Mouse (Mus musculus) erythroblast, adult 5-6 weeks (primary cell): ENCODE measurements around the gene Ncapd2. TPM values are rescaled to one million over a fixed set of nuclear protein-coding genes. Genes with fewer than 3 reads are reported as not detected.
"Not testable (repeated sequence)": the region's sequence is repeated elsewhere in the genome, so short reads cannot be mapped to it uniquely, and the experiment has no call there.

Experiments
- ATAC-seq: replicated peaks from 2 replicates; pipeline ENCODE4 v1.8.0; 2016; ENCODE audit warnings: moderate number of reproducible peaks, mild to moderate bottlenecking, moderate TSS enrichment, inconsistent platforms; ENCODE audit not compliant: poor library complexity, low FRiP score, severe bottlenecking
- total RNA-seq, 2 experiments: library from RNA; stranded (forward) in 1 of 2; stranded (reverse) in 1 of 2; fragments of 150-400 nt in 1 of 2; fragments of 200-764, 138-1000 nt in 1 of 2; gene quantifications; 2 replicates each; pipeline versions ENCODE4 v1.2.3 to v1.2.4; 2015 to 2017; ENCODE audit warnings: low replicate concordance in 2 of 2

The Ncapd2 gene
- total RNA-seq, 2 experiments from 2014 or later: 137 to 139 TPM

DNA sequence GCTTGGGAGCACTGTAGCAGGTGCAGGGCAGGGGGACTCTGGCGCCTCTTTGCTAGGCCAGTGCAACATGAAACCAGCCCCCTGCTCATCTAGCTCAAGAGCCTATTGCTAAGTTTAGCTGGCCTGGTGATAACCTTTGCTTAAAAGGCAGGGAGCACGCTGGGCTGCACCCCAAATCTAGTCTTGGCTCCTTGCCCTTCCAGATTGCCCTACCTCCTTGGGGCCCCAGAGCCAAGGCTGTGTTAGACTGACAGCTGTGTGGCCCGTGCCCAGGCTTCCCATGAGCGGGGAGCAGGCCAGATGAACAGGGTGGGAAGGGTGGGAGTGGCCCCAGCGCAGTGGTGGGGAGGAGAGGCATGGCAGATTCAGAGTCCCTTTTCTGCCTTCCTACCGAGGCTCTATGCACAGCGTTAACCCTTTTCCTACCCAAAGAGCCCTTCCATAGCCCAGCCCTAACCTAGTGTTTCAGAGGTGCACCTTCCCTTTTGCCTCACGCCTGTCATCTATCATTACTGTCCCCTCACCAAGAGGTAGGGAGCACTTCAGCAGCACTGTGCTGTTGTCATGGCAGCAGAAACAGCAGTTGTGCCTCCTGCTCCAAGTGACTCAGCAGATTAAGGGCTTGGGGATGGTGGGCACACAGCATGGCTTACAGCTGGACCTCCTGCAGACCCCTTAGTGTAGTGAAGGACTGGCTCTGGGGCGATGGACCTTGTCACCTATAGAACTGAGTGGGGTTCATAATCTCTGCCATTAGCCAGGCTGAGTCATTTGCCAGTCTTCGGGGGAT lies 24.4 kb downstream of the Ncapd2 start:
- ATAC-seq: no peak

DNA sequence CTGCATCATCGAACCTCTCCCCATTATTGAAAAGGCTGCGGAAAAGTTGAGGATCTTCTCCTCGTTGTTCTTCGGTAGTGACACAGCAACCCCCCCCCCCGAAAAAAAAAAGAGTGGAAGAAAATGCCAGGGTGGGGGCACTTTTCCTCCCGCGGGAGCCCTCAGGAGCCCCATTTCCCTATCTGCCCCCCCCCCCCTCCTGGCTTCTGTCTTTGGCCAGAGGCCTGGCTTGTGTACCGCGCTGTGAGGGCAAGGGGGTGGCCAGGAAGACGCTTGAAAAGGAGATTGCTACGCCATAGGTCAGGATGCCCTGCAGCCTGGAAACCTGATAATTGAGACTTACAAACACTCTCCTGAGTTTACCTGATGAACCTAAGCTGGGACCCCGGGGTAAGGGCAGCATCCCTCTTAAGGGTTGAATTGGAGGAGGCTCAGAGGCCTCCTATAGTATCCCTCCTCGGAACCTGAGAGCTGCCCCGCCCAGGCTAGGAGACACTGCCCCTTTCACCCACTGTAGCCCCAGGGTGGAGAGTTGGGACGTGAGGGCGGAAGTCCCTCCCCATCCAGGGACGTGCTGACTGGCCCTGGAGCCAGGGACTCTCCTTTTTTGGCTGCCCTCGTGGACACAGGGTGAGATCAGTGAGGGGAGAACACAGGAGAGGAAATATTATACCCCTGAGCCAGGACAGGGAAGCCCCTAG lies 25.3 kb downstream of the Ncapd2 start, which contains the start of gene Gapdh:
TSS of gene Gapdh (minus strand) at position 417 of the 701 bp plus-strand sequence.
- no peak for ATAC-seq

DNA sequence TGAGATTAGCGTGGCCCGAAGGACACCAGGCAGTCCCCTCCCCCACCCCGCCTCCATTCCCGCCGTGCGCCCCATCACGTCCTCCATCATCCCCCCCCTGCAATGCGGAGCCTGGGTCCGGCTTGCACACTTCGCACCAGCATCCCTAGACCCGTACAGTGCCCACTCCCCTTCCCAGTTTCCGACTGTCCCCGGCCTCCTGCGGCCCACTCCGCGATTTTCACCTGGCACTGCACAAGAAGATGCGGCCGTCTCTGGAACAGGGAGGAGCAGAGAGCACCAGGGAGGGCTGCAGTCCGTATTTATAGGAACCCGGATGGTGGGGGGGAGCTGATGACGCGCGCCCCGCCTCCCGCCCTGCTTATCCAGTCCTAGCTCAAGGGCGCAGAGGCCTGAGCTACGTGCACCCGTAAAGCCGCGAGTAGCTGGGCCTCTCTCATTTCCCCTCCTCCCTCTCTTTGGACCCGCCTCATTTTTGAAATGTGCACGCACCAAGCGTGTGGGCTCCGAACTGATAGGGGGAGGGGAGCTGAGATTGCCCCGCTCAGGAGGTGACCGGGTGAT lies 26.1 kb downstream of the Ncapd2 start:
- peak; percentile 79 for ATAC-seq

DNA sequence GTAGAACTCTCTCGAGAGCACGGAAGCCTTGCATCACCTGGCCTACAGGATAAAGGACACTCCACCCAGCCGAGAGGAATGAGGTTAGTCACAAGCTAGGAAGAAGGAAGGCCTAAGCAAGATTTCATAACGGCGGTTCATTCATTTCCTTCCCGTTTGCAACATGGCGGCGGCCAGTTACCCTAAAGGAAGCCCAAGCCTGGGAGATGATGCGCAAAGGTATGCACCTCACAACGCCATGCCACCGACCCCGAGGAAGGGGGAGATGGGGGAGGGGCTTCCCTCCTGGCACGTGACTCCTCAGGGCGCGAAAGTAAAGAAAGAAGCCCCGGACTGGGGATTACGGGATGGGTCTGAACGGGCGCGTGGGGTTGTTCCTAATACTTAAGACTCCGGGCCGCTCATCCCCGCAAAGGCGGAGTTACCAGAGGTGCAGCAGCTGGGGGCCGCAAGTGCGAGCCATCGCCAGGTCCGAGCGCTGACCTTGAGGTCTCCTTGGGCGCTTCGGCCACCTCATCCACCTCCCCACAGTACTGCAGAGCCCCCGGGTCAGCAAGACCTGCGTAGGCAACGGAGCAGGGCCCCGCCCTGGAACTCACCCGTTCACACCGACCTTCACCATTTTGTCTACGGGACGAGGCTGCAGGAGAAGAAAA lies 26.7 kb downstream of the Ncapd2 start:
- ATAC-seq: peak; percentile 32

DNA sequence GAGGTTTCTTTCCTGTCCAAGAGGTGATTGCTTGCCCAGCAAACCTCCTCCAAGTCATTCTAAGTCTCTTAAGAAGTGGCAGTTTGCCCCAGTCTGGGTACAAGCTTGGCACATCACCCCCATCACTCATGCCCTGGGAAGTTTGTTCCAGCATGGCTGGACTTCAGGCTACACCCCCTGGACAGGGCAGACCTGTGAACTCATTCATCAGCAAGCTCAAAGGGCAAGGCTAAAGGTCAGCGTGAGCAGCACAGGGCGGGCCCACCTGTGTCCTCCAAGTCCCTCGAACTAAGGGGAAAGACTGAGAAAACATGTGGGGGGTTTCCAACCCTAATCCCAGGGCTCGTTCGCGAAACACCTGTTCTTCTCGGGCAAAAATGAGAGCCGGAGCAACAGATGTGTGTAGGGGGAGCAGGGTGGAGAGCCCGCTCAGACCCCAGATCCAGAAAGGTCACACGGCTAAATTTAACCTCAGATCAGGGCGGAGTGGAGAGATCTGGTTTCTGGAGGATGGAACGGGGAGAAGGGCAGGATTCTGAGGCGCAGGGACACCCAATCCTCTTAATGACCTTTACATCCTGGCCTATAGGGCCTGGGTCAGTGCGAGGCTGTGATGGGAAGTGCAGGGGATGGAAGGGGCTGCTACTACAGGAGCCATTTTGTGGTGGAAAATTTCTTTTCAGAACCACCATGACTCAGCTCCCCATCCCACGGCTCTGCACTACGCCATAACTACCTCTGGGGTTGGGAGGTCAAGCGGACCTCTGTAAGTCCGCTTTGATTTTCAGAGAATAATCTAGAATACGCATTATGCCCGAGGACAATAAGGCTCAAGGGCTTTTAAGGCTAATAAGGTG lies 27.5 kb downstream of the Ncapd2 start:
- no peak for ATAC-seq

DNA sequence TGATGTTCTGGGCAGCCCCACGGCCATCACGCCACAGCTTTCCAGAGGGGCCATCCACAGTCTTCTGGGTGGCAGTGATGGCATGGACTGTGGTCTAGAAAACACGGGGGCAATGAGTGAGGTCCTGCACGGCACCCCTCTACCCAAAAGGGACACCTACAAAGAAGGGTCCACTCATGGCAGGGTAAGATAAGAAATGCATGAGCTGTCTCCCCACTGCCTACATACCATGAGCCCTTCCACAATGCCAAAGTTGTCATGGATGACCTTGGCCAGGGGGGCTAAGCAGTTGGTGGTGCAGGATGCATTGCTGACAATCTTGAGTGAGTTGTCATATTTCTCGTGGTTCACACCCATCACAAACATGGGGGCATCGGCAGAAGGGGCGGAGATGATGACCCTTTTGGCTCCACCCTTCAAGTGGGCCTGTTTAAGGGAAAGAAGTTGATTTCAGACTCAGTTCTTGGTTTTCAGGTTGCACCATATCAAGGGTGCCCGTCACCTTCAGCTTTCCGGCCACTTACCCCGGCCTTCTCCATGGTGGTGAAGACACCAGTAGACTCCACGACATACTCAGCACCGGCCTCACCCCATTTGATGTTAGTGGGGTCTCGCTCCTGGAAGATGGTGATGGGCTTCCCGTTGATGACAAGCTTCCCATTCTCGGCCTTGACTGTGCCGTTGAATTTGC lies 28.7 kb downstream of the Ncapd2 start:
- ATAC-seq: not testable (repeated sequence)

DNA sequence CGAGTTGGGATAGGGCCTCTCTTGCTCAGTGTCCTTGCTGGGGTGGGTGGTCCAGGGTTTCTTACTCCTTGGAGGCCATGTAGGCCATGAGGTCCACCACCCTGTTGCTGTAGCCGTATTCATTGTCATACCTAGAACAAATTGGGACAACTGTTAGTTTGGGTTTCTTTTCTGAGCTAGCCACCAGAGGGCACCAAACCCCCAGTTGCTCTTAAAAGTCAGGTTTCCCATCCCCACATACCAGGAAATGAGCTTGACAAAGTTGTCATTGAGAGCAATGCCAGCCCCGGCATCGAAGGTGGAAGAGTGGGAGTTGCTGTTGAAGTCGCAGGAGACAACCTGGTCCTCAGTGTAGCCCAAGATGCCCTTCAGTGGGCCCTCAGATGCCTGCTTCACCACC lies 29.5 kb downstream of the Ncapd2 start:
- not testable (repeated sequence) for ATAC-seq

DNA sequence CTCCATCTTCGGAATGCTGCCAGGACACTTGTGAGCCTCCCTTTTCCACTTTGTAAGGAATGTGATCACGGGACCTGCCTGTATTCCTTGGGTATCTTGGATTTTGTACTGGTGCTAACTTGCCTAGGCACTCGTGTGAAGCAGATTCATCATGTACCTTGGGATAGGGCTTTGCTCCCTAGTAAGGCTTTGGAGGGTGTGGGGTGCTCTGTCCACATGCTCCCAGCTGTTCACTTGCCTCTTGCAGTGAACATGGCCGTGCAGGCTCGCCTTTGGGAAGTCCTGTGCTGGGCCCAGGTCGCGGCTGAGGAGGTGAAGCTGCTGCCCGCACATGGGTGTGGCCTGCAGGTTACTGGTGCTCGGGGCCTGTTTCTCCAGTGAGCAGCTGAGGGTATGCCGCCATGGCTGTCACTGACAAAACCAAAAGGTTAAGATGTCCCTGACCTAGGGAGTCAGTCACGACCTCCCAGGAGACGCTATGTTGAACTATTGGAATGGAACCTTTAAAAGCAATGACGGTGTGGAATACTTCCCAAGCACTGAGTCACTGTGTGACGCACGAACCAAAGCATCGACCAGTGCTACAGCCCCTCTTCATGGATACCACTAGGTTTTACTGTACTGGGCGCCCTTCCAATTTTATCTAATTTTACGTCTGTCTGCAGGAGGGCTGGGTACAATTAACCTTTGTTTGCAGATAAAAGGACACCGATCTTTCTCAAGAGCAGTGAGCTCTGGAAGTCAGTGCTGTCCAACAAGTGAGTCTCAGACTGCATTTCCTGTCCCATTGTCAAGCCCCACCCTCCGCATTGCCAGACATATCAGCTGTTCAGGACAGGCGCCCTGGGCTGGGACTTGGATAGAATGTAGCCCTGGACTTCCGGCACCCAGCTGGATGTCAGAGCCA lies 30.4 kb downstream of the Ncapd2 start:
- ATAC-seq: no peak

DNA sequence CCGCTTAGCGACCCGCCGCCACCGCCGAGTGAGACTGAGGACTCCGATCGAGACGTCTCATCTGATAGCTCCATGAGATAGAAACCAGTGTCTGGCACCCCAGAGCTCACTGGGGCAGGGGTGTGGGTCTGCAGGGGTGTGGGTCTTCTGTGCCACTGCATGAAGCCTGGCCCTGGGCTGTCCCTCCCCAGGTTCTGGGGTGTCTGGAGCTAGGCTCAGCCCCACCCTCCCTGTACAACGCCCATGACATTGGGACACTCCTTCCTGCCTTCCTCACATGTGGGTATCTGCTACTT lies 31.0 kb downstream of the Ncapd2 start:
- no peak for ATAC-seq

DNA sequence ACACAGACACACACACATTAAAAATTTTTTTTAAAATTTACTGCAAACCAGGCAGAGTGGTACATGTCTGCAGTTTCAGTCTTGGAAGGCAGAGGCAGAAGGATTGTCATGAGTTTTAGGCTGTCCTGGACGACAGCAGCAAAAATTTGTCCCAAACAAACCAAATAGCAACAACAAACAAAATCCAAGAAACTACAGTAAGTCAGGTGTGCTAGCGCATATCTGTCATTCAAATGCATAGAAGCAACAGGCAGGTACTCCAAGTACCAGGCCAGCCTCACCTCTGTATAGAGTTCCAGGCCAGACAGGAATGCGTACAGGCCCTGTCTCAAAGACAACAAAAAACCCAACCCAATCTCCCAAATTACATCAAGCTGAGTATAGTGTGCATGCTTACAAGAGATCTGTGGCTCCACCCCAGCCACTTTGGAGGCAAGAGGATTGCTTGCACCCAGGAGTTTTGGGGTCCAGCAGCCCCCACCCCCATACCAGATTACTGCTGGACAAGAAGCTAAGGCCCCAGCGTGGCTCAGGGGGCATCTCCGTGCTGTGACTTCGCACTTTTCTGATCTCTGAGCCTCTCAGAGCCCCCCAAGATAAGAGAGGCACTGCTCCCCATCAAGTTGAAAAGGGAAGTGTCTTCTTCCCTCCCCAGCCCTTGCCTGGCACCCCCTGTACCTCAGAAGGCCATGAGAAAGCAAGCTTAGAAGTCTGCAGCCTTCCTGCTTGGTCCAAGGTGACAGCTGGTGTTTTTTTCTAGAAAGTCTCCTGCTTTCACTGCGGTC lies 31.5 kb downstream of the Ncapd2 start:
- no peak for ATAC-seq

DNA sequence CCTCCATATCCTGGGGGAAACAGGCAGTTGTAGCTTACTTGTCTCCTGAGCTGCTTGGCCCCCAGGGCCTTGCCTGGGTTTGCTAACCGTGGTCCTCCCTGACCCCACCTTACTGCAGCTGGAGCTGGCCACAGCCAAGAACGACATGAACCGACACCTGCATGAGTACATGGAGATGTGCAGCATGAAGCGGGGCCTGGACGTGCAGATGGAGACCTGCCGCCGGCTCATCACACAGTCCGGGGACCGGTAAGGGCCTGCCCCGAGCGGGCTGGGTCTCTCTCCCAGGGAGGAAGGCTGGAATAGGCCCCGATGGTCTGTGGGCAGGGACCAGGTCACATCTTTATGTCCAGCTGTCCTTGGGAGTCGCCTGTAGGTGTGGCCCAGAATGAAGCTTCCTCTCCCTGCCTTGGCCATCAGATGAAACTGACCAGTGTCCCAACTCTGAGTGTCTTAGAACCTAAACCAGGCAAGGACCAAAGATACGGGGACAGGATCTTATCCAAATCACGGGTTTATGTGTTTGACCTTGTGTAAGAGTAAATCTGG lies 32.5 kb downstream of the Ncapd2 start:
- no peak for ATAC-seq

DNA sequence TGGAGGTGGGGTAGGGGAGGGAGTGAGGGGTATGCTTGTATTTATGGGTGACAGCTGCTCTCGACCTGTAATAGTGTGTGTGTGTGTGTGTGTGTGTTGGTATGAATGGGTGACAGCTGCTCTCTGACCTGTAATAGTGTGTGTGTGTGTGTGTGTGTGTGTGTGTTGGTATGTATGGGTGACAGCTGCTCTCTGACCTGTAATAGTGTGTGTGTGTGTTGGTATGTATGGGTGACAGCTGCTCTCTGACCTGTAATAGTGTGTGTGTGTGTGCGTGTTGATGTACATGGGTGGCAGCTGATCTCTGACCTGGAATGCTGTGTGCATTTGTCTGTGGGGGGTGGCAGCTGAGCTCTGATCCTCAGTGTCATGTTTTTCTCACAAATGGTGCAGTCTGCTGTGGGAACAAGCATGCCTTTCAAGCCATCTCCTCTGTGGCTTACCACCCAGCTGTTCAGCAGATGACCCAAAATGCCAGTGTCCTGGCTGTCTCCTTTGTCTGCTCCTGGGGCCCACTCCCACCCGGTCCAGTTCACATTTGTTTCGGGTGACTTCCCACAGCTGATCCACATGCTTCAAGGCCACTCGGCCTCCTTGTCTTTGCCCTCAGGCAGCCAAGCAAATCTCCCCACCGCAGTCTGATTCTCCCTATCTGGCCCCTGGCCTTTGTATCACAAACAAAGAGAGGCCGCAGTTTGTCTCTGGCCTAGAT lies 34.4 kb downstream of the Ncapd2 start:
- no peak for ATAC-seq

DNA sequence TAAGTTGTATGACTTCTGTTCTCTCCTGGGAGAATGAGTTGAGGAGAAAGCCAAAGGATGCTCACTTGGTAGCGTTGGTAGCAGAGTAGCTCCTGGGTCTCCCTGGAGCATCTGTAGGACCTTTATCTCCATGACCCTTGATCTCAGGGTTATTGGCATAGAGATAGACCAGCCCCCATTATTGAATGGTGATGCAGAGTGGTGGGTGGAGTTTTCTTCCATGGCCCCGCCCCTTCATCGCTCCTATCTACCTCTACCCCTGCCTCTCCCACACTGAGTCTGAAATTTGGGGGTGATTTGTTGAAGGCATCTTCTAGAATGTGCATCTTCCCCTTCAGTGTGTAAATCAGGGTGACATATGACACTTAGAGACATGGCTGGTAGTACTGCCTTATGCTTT lies 35.0 kb downstream of the Ncapd2 start:
- no peak for ATAC-seq

DNA sequence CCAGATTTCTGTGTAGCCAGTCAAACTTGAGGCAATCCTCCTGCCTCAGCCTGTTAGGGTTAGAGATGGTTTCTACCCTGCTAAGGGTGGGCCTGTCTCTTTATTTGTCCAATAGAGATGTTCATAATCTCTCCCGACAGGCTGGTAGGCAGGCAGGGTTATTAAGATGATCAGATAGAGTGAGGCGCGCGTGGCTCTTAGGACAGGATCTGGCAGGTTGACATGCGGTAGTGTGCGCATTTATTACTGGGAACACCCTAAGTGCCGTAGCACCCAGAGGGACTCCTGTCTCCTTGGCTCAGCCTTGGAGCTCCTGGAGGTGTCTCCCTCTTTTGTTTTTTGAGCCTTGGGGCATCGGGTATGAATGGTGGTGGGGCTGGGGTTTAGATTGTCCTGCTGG lies 36.2 kb downstream of the Ncapd2 start:
- no peak for ATAC-seq

DNA sequence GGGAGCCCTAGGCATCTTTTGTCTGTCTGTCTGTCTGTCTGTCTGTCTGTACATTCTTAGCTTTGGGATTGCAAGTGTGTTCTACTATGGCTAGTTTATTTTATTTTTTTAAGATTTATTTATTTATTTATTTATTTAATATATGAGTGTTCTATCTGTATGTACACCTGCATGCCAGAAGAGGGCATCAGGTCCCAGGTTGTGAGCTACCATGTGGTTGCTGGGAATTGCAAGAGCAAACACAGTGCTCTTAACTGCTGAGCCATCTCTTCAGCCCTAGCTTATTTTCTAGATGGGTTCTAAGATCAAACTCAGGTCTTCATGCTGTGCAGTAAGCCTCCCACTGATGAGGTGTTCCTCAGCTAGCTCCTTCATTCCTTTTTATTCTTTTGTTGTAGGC lies 37.0 kb downstream of the Ncapd2 start:
- no peak for ATAC-seq

DNA sequence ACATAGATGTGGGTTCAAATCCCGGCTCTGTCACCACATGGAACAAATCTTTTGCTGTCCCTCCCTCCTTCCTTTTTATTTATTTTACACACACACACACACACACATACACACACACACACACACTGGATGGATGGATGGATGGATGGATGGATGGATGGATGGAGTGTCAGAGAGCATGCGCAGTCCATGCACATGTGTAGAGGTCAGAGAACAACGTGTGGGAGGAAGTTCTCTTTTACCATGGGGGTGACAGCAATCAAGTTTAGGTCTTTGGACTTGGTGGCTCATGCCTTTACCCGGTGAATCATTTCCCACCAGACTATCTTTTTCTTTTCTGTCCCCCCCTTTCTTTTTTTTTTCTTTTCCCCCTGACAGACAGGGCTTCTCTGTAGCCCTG lies 37.8 kb downstream of the Ncapd2 start:
- ATAC-seq: no peak

DNA sequence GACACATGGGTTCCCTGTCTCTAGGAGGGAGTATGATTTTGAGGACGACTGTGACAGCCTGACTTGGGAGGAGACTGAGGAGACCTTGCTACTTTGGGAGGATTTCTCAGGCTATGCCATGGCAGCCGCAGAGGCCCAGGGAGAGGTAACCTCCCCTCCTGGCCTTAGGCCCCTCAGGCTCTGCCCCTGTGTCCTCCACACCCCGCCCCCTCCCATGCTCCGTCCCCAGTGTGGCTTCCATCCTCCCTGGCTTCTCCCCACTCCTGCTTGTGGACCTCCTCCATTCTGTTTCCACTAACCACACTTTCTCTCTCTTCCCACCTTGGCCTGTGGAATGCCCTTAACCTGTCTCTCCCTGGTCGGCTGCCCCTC lies 38.5 kb downstream of the Ncapd2 start:
- no peak for ATAC-seq
